Mouse (Mus musculus): ENCODE data around the gene Gpr83. TPM values are rescaled to one million over a fixed set of nuclear protein-coding genes. Genes with fewer than 3 reads are reported as not detected.

The Gpr83 gene
- polyA plus RNA-seq, 1 experiment: not detected

DNA sequence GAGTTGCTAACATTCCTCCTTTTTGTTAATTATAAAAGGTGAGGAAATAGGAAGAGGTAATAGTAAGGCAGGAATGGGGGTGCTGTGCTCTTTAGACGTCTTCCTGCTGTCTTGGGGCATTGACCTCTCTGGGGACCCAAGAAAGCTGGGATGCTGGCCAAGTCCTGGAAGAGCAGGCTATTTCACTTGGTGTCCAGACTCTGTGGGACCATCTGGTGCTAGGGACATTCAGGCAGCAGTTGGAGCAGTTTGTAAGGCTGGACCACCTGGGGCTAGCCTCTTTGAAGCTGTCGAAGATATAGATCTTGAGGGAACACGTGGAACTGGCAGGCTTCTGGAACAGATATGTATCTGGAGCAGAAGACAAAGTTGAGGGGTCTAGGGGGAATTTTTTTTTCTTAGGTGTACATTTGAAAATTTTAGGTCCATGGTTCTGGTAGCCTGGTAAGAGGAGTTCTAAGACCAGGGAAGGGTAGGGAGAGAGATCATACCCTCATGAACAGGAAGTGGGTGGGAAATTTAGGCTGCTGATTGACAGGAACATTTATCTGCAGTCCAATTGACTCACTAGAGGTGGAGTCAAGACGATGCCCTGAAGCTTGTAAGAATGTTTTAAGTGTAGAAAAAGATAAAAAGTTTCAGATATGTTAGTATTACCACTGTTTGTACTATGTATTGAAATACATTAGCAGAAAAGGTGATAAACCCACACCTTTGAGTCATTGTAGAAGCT lies 2.9 kb upstream of the Gpr83 start:
- TF ChIP-seq GATA1 (IDR thresholded peaks at IDR 0.05; ENCODE audit: low read length): no peak

GRCm38 (mm10) chr9:14858170-14858706 lies 1.8 kb upstream of the Gpr83 start:
- TF ChIP-seq GATA1 (IDR thresholded peaks at IDR 0.05; ENCODE audit: low read length): no peak

- TF ChIP-seq GATA1 (IDR thresholded peaks at IDR 0.05; ENCODE audit: low read length): no peak
Observed at GRCm38 (mm10) chr9:14858782-14859181, 1.2 kb upstream of the Gpr83 start.

DNA sequence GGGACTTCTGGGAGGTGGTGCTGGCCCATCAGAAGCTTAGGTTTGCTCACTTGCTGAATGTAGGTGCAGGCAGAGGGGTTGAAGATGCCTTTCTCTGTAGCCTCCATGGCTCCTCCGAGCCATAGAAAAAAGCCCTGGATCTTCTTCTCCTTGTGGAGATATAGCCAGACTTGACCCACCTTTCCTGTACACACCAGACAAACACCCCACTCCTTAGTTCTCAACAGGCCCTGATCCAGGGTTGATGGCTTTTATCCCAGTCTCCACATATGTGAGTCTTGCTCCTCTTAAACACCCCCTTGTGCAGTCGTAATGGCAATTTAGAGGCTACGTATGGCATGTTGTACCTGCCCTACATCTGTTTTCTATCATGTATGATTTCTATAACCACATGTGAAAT lies 3.1 kb downstream of the Gpr83 start:
- TF ChIP-seq GATA1 (IDR thresholded peaks at IDR 0.05; ENCODE audit: low read length): no peak

DNA sequence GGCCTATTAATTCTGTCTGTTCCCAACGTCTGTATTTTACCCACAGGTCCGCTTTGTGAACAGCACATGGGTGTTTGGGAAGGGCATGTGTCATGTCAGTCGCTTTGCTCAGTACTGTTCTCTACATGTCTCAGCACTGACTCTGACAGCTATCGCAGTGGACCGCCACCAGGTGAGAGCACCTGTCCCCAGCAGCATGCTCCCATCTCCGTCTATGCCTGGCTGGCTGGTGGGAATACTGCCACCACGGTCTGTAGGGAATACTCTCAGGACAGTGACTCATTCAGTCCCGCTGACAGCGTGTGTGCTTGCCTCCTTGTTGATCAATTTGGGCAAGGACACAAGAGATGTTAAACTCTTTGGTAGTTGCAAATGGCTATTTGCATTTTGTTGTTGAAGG lies 4.7 kb downstream of the Gpr83 start:
- TF ChIP-seq GATA1 (IDR thresholded peaks at IDR 0.05; ENCODE audit: low read length): no peak

- TF ChIP-seq GATA1 (IDR thresholded peaks at IDR 0.05; ENCODE audit: low read length): no peak
Observed at GRCm38 (mm10) chr9:14866957-14867356, 6.9 kb downstream of the Gpr83 start.

- no peak for TF ChIP-seq GATA1 (IDR thresholded peaks at IDR 0.05; ENCODE audit: low read length)
Observed at GRCm38 (mm10) chr9:14868326-14868725, 8.3 kb downstream of the Gpr83 start.

DNA sequence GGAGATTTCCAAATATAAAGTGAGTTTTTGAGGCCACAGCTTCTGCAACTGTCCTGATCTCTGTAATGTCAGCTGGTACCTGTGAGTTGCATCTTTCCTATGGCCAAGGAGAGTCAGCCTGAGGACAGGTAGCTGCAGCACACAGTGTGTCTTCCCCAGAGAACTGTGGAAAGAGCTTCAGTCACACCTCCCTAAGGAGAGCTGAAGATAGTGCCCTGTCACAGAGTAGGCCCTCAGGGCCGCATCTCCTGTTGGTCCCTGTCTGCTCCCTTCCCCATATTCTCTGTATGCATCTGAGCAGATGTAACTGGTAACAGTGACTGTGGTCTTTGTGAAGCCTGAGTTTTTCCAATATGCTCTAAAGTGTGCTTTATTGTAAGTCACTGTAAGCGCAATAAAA lies 10.4 kb downstream of the Gpr83 start:
- no peak for TF ChIP-seq GATA1 (IDR thresholded peaks at IDR 0.05; ENCODE audit: low read length)

- TF ChIP-seq GATA1 (IDR thresholded peaks at IDR 0.05; ENCODE audit: low read length): no peak
Observed at GRCm38 (mm10) chr9:14870802-14871201, 10.8 kb downstream of the Gpr83 start.

DNA sequence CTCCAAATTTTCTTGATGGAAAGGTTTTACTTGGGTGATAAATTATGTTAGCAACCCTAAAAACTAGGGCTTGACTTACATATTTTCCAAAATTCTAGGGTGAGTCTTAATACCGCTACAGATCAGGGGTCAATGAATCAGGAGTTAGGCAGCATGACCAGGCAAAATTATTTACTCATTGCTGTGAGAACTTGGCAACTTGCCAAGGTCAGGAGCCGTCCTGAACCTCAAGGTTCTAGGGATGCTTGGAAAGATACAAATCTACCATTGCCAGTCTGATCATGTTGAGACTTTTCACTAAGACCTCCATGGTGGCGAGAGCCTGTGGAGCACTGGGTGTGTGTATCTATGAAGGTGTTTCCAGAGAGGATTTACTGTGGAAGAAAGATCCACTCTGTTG lies 11.5 kb downstream of the Gpr83 start:
- TF ChIP-seq GATA1 (IDR thresholded peaks at IDR 0.05; ENCODE audit: low read length): no peak

DNA sequence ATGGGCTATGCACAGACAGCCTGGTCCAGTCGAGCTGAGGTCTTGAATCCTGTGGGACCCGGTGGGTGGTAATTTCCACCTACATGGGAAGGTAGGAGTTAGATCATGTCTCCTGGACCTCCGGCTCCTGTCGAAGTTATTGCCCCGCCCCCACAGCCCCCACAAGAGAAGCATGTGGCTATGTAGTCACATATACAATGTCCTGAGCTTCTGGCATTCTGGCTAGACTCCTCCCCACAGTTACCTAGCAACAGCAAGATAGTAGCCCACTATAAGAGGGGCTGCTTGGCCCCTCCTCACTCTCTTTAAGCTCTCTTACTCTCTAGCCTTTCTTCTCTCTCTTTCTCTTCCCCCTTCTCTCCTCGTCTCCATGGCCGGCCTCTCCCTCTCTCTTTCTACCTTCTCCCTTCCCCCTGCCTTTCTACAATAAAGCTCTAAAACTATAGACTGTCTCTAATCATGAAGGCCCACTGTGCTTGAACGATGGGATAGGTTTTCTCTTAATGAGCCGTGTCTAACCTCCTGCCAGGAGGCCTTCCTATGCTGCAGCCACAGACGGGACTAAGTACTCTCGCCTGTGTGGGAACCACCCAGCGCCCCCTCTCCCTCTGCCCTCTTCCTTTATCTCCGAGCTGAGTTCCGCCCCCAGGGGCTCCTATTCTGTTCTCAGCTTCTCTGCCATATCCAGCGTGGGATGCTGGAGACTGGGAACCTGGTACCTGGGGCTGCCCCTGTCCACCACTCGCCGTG lies 12.3 kb downstream of the Gpr83 start:
- TF ChIP-seq GATA1 (IDR thresholded peaks at IDR 0.05; ENCODE audit: low read length): no peak

DNA sequence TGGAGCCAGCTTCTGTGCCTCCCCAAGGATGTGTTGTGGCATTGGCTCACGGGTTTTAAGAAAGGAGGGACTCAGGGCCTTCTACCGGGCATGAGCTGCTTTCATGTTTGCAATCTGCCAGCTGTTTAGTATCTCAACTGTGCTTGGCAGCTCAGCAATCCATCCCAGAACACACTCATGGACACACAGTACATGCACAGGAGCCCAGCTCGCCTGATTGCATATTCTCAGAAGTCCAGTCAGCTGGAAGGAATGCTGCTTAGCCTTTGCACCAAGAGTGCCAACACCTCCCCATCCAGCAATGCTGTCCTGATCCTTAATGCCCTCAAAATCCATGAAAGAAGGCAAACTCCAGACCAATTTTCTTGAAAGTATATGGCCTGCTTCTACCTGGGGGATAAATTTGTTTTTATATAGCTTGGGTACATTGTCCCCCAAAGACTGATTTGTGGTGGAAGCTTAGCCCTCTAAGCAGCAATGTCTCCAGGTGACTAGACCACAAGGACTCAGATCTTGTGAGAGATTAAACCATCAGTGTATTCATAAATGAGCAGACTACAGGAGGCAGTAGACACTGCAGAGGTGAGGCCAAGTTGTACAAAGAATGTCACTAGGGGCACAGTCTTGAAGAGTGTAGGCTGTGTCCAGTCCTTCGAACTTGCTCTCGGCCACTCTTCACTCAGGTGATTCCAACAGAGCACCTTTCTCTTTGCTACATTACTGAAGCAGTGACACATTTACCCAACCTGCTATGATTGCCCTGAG lies 15.9 kb downstream of the Gpr83 start:
- no peak for TF ChIP-seq GATA1 (IDR thresholded peaks at IDR 0.05; ENCODE audit: low read length)

DNA sequence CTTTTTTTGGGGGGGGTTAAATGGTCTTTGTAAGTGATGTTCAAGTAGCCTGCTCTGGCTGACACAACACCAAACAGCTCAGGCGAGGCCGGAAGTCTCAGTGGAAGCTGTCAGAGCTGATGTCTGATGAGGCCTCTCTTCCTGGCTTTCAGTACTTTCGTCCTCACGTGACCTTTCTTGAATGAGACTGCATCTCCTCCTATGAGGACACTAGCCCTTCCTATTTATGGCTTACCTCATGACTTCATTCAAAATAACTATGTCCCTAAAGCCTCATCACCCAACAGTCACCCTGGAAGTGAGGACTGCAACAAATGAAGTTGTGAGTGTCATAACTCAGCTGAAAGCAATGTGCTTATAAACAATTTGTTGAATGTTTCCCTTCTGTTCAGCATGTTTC lies 24.6 kb downstream of the Gpr83 start:
- no peak for TF ChIP-seq GATA1 (IDR thresholded peaks at IDR 0.05; ENCODE audit: low read length)

DNA sequence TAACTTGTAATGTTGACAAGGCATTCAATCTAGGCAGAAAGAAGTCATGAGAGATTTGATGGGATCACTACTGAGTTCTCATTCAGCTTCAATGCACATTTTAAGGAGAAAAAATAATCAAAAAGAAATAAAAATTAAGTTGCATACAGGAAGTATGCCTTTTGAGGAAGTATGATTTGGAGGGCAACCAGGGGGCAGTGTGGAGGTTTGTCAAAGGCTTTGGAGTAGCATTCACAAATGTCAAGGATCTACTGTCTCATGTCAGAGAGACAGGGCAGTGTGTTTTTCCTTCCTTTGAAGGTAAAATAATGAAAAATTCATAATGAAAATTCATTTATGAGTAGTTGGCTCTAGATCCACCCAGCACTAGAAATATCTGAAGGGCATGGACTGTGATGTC lies 25.1 kb downstream of the Gpr83 start:
- no peak for TF ChIP-seq GATA1 (IDR thresholded peaks at IDR 0.05; ENCODE audit: low read length)

DNA sequence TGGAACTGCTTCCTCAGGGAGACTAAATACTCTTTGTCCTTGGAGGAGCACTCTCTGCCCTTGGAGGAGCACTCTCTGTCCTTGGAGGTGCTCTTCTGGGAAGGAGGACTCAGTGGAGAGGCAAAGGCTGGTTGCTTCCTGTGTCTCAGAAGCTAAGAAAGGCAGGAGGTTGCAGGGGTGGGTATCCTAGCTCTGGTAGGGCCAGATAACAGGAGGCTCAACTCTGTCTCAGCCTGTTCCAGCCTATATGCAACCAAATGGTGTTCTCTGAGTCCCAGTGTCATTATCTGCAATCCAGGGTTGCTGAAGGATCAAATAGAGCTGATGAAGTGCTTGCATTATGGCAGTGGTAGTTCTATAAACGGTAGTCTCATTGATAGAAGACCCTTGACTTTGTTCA lies 25.9 kb downstream of the Gpr83 start:
- no peak for TF ChIP-seq GATA1 (IDR thresholded peaks at IDR 0.05; ENCODE audit: low read length)

DNA sequence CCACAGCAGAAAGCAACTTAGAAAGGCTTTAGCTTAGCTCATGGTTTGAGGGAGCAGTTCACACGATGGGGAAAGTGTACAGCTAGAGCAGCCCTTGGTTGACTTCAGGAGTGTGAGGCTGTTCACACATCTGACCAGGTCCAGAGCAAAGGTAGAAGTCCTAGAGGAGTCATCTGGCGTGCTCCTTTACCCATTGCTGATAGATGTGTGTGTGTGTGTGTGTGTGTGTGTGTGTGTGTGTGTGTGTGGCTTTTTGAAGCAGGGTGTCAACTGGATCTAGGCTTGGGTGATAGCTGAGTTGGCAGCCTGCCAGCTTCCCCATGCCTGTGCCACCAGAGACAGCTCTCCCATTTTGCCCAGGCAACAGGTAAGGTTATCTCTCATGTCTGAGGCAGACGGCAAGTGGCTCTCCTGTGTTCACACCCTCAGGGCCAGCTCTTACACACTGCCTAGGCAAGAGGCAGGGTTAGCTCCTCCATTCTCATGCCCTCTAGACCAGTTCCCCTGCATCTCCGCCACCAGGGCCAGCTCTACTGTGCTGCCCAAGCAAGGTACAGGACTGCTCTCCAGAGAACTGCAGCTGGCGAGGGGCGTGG lies 27.9 kb downstream of the Gpr83 start:
- no peak for TF ChIP-seq GATA1 (IDR thresholded peaks at IDR 0.05; ENCODE audit: low read length)
